Mouse (Mus musculus): ENCODE measurements around the gene Tcea2.

The Tcea2 gene

GRCm38 (mm10) chr2:181676424-181676823, 3.7 kb upstream of the Tcea2 start:
- no peak for DNase-seq

GRCm38 (mm10) chr2:181677096-181677754, 2.9 kb upstream of the Tcea2 start:
- DNase-seq, result no peak

GRCm38 (mm10) chr2:181677755-181678098, 2.4 kb upstream of the Tcea2 start:
- DNase-seq, result no peak

GRCm38 (mm10) chr2:181678780-181679179, 1.3 kb upstream of the Tcea2 start:
- peak; percentile 81 for DNase-seq

GRCm38 (mm10) chr2:181680716-181681117, 607 bp downstream of the Tcea2 start:
- no peak for DNase-seq

GRCm38 (mm10) chr2:181681978-181682377, 1.9 kb downstream of the Tcea2 start:
- no peak for DNase-seq

- DNase-seq, result no peak
These were observed 3.3 kb downstream of the Tcea2 start for GRCm38 (mm10) chr2:181683381-181683780.

GRCm38 (mm10) chr2:181684713-181685112, 4.6 kb downstream of the Tcea2 start:
- no peak for DNase-seq

- DNase-seq, result no peak
These were observed 5.6 kb downstream of the Tcea2 start for GRCm38 (mm10) chr2:181685686-181686085.

- DNase-seq, result no peak
These were observed 7.5 kb downstream of the Tcea2 start for GRCm38 (mm10) chr2:181687586-181687985.

GRCm38 (mm10) chr2:181689466-181690160, 9.5 kb downstream of the Tcea2 start:
- peak; percentile 30 for DNase-seq

GRCm38 (mm10) chr2:181691083-181691482, 11.0 kb downstream of the Tcea2 start:
- no peak for DNase-seq

- DNase-seq, result peak; percentile 42
These were observed 11.5 kb downstream of the Tcea2 start for GRCm38 (mm10) chr2:181691571-181691970.

- no peak for DNase-seq
These were observed 12.2 kb downstream of the Tcea2 start for GRCm38 (mm10) chr2:181692304-181692703.

GRCm38 (mm10) chr2:181693339-181694280, 13.5 kb downstream of the Tcea2 start, which contains the start of gene Rgs19:
Gene Rgs19, minus strand, starts transcription at chr2:181693977.
- DNase-seq, result peak; percentile 92

GRCm38 (mm10) chr2:181694581-181694980, 14.5 kb downstream of the Tcea2 start:
- DNase-seq, result no peak

- no peak for DNase-seq
These were observed 15.7 kb downstream of the Tcea2 start for GRCm38 (mm10) chr2:181695776-181696175.

GRCm38 (mm10) chr2:181696801-181697420, 16.8 kb downstream of the Tcea2 start:
- no peak for DNase-seq

- no peak for DNase-seq
These were observed 18.1 kb downstream of the Tcea2 start, which contains the start of gene Lkaaear1 for GRCm38 (mm10) chr2:181698241-181698640. Gene Lkaaear1, minus strand, starts transcription at chr2:181698442.

GRCm38 (mm10) chr2:181706668-181707067, 26.6 kb downstream of the Tcea2 start:
- DNase-seq, result peak; percentile 35

GRCm38 (mm10) chr2:181713749-181714148, 33.6 kb downstream of the Tcea2 start:
- DNase-seq, result no peak

GRCm38 (mm10) chr2:181714903-181715326, 34.8 kb downstream of the Tcea2 start, which contains the start of gene Oprl1:
Gene Oprl1, plus strand, starts transcription at chr2:181715016.
- peak; percentile 25 for DNase-seq

GRCm38 (mm10) chr2:181715382-181715781, 35.3 kb downstream of the Tcea2 start:
- no peak for DNase-seq
